Mouse (Mus musculus): Measurements from ENCODE around the gene Srgap1.

The Srgap1 gene

DNA sequence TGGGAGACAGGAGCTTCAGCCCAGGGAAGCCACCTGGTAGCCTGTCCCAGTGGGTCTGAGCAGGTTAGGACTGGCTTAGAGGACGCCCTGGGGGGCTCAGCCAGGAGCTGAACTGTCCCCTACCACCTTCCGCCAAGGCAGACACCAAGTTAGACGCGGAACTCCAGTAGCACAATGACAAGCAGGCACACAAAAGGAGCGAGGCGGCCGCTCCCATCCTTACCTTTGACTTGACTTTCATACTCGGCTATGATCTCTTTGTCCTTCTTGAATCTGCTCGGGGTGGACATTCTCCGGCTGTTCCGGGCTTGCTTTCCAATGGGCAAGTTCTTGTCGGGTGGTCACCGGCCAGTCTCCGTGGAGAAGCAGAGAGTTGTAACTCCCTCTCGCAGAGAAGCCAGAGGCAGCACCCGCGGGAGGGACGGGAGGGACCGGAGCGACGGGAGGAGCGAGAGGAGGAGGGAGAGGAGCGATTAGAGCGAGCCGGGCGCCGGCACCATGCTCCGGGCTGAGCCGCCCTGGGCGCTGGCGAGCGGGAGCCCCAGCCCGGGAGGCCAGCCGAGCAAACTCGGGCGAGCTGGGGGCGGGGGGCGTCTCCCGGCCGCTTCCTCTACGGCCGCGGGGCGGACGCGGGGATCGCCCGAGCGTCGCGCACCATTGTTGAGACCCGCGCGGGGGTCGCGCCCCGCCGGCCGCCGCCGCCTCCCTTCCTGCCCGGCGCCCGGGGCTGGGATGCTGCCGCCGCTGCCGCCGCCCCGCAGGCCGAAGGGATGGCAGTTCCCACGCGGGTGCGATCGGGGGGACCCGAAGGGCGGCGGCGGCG lies at the start of gene Srgap1:
Srgap1 (minus strand) TSS at position 412 of the 823 bp plus-strand sequence.
- DNase-seq, result peak; percentile 73

DNA sequence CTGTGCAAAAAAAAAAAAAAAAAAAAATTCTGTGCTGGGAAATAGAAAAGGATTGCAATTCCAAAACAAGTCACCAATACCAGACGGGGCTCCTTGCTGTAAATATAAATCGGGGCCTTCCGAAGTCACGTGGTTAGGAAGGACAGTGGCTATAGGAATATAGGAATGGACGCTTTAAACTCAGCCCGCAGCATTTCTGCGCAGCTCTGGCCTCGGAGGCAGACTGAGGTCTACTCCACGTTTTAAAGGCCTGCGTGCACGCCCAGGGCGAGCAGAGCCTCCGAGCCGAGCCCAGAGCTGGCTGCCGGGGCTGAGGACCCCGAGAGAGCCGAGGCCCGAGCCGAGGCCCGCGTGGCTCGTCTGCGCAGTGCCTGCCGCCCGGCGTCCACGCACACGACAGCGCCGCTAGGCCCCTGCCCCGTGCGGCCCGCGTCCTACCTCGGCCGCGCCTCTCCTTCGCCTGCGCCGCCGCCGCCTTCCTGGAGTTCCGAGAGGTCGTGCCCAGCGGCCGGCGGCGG lies 49.4 kb upstream of the Srgap1 start:
- no peak for DNase-seq

DNA sequence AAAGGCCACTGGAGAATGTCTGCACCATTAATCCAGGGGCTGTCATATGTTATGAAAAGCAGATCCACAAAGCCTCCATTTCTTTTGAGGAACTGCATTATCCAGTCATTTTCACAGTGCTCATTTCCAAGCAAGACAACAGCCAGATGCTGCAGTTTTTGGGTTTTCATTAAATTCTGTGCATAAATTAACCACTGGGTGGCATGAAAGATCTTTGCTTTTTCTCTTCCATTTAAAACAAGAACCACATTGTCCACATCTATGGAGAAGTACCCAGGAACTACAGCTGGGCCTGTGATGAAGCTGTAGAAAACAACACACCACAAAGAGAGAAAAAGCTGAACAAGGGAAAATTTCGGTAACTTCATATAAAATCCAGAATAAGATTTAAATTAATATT lies 43.4 kb upstream of the Srgap1 start:
- no peak for DNase-seq

DNA sequence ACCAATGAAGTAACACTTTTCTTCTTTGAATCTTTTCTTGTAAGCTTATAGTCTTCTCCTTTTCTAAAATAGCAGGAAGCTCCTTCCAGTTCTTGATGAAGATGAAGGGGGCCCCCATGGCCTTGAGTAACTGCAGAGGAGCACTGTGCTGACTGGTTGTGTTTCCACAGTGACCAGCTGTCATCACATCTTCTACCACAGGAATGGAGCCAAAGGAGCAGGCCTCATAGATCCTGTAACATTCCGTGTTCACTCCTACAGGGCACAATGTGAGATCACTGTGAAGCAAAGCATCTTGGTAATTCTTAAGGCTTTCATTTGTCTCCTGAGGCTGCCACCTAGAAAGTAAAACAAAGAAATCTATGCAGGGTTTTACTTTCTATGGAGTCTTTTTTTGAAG lies 34.2 kb upstream of the Srgap1 start:
- no peak for DNase-seq

DNA sequence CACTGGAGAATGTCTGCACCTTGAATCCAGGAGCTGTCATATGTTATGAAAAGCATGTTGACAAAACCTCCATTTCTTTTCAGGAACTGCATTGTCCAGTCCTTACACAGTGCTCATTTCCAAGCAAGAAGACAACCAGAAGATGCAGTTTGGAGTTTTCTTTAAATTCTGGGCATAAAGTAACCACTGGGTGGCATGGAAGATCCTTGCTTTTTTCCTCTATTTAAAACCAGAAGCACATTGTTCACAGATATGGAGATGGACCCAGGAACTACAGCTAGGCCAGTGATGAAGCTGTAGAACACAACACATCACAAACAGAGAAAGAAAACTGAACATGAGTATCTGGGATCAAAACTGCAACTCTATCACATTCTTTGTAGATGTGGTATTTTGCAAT lies 22.0 kb upstream of the Srgap1 start:
- no peak for DNase-seq

DNA sequence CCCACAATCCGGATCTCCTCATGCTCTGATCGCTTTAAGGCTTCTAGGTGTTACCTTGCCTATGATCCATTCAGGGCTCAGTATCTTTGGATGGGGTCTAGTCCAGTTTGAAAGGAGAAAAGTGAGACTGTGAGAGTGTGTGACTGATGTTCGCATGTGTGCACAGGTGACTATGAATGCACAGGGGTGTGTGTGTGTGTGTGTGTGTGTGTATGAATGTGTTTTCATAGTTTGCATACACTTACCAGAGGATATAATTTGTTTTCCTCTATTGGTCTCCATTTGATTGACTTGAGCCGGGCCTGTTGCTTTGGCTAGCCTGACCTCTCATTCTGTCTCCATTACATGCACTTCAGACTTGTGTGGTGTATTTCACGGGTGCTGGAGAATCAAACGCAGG lies 8.7 kb upstream of the Srgap1 start:
- DNase-seq, result no peak

DNA sequence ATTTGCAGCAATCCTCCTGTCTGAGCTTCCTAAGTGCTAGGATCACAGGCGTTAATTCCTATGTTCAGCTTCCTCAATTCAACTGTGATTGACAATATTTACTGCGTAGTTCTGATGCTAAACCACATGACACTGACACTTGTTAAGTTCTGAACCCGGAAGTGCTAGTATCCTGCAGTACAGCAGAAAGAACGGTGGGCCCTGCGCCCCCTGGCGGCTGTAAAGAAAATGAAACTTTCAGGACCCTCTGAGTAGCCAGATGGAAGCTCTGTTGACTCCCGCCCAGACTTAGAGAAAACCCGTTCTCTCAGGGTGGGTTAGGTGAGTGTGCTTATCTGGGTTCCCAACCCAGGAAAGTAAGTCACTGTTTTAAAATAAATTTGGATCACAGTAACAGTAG lies 7.4 kb upstream of the Srgap1 start:
- peak; percentile 83 for DNase-seq

DNA sequence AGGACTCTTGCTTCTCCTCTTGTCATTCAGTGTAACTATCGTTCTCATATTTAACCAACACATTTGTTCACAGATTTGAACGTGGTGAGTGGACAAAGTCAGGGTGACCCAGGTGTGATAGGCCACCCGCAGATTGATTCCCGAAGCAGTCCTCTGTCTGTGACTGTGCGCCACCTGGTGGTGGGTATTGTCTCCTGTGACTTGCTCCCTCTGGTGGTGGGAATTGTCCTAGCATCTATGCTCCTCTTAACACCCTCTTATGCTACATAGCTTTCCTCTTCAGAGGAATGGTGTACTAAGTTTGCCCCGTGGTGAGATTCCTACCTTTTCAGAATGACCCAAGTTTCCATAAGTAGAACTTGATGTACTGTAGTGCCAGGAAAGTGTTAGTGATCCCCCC lies 4.7 kb upstream of the Srgap1 start:
- DNase-seq, result peak; percentile 87

DNA sequence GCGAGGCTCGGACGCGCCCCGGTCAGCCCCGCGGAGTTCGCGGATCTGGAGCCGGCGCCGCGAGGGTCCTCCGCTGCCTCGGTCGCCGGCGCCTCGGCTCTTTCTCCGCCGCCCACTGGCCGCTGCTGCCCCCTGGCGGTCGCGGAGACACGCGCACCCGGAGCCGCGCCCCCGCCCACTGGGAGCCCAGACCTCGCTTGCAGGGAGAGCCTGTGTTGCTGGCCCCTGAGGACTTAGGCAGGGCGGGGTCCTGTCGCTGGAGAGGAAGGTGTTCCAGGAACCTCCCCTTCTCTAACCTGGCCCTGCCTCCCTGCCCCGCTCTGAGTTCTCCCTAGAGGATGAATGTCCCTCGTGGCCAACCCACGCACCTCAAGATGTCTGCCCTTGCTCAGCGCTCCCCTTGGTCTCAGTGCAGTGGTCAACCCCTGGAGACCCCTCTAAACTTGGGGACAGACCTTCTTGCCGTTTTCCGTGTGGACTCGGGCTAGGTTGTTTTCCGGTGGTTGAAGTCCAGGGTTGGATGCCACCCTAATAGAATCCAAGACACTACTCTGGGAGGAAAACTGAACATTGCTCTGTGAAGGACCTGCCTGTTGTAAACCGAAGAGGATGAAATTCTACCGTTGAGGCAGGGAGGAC lies 731 bp upstream of the Srgap1 start:
- peak; percentile 86 for DNase-seq

DNA sequence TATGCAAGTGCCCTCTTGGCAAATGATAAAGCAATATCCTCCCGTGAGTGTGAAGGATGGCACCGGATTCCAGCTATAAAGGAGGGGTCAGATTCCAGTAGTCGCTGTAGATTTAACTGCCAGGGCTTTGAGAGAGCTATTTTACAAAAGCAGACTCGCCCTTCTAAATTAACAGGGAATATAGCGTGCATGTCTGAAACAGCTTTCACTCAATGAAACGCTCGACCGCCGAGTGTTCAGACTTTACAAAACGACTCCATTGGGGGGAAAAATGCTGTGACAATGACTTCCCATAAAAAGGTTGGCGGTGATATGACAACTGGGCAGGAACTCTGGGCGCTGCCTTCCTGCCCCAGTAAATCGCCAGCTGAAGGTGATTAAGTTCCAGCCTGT lies 608 bp downstream of the Srgap1 start:
- peak; percentile 62 for DNase-seq

DNA sequence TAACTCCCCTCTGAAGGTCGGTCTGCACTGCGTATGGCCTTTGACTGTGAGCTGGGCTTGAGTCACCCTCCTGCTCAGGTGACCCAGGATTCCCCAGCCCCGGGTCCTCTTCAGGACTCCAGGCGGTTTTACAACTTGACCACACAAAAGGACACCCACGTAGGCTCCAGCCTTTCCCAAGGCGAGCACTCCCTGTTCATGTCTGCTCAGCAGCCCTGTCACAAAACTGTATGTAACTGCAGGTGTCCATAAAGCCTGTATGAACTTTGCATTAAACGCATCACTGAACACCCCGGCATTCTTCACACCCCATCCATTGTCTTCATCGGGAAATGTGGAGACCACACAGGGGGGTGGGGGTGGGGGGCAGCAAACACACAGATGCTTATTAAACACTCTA lies 1.2 kb downstream of the Srgap1 start:
- DNase-seq, result peak; percentile 87

DNA sequence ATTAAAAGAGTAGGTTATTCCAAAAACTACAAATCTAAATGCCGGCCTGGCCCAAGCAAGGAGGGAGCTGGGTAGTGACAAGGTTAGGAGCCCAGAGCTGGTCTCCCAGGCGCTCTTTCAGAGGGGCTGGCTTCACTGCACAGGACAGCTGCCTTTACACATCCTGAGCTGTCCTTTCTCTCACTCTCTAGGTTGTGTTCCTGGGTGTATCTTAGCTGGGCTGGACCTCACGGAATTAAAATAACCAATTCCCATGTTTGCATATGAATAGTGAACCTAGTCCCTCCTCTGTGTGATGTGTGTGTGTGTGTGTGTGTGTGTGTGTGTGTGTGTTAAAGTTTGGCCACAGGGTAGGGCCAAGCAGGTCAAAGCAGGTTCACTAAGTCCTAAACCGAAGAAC lies 2.2 kb downstream of the Srgap1 start:
- no peak for DNase-seq

DNA sequence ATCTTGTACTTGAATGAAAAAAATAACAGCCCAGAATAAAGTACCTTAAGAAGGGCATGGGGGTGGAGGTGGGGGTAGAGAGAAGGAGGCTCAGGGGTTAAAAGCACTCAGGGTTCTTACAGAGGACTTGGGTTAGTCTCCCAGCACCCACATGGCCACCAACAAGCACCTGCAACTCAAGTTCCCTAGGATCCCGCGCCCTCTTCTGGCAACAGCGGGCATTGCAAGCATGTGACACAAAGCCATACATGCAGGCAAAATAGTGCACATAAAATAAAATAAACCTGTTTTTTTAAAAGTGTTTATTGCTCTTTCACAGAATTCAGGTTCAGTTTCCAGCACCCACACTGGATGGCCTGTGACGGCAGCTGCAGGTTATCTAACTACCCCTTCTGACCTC lies 6.7 kb downstream of the Srgap1 start:
- no peak for DNase-seq

DNA sequence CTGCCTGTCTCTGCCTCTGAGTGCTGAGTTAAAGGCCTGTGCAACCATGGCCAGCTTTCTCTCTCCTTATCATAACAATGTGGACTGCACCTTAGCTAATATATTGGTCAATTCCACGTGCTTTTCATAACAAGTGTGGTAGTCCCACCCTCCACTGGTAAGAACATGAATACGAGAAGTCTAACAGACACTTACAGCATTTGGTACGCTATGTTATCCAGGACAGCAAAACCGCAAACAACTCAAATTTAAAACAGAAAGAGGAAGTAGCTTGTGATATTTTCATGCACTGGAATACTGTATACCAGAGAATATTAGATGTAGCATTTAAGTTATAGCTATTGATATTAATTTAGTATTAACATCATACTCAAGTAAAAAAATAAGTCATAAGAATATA lies 7.5 kb downstream of the Srgap1 start:
- no peak for DNase-seq

DNA sequence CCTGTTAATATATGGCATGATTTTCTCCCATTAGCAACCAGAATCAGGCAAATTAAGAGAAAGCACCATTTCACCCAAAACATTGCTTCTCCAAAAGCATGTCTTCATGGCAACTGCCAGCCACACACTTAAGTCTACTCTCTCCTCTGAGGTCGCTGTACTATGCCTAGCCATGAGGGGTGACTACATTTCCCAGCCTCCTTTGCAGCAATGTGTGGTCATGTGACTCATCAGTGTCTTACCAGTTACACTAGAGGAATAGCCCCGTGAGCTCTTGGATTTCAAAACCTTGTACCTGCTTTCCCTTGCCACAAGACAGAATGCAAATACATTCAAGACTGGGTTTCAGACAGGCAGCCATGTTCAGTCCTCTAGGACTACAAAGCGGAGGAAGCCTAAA lies 8.6 kb downstream of the Srgap1 start:
- peak; percentile 48 for DNase-seq

DNA sequence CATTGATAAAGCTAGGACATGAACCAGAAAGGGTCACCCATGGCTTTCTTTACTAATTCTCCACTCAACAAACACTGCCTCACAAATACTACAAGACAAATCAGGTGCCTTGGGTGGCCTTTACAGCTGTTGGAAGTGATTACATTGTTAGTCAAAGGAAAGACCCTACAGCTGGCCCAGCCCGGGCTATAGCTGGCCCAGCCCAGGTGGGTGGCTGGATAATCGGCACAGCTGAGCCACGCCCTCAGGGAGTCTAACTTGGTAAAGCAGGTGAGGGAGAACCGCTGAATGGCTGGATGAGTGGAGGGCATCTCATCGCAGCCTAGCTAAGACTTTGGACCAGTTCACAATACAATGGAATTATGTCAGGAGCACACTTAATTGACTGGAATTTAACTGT lies 13.8 kb downstream of the Srgap1 start:
- DNase-seq, result no peak

DNA sequence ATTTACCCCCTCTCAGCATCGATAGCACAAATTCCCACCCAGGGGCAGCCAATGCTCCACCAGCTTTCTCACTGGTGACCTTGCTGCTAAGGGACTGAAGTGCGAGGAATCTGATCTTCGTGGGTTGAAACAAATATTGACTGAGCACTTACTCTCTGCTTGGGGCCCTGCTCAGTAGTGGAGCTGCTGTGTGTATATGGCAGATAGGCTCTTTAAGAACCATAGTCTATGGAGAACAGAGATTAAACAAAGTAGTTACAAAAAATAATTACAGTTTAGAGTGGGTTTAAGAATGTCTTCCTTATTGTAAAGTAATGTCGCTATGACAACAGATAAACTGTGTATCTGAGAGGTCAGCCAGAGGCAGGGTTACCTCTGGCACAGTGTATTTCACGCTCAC lies 16.7 kb downstream of the Srgap1 start:
- no peak for DNase-seq

DNA sequence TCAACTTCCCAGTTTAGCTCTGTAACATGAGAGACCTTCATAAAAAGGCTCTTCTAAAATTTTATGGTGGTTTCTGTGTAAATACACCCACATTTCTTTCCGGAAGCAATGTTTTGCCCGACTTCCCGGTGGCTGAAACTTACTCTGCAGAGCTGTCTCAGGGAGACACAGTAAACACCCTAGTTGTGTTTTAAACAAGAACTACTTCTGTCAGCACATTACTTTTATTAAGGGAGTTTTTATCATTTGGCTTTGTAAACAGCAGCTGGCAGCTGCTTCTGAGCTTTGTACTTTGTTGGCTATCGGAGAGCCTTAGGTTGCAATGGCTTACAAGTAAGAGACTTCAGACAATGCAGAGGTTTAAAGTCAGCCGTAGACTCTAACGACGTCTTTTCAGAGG lies 17.4 kb downstream of the Srgap1 start:
- no peak for DNase-seq

DNA sequence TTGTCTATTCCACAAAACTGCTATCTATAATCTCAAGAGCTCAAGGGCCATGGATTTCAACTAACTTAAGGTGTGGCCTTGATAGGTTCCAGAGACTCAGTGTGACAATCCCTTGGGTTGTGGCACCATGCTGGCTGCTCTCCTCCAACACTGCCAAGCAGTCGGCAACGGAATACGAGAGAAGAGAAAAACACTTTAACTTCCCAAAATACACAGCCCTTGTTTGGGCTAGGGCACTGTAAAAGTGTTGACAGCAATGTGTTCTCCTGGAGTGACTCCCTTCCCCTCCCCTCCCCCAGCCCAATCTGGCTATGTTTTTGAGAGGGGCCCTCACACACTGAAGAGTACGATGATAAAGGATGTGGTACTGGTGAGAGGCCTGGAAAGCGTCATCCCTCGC lies 21.9 kb downstream of the Srgap1 start:
- DNase-seq, result no peak

DNA sequence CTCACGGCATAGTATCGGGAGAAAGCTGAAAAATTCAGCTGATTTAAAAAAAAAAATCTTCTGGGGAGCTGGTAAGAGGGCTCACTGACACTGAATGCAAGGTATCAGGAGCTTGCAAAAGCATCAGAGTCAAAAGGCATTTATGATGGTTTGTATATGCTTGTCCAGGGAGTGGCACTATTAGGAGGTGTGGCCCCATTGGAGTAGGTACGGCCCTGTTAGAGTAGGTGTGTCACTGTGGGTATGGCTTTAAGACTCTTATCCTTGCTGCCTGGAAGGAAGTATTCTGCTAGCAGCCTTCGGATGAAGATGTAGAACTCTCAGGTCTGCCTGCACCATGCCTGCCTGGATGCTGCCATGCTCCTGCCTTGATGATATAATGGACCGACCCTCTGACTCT lies 26.2 kb downstream of the Srgap1 start:
- DNase-seq, result no peak

DNA sequence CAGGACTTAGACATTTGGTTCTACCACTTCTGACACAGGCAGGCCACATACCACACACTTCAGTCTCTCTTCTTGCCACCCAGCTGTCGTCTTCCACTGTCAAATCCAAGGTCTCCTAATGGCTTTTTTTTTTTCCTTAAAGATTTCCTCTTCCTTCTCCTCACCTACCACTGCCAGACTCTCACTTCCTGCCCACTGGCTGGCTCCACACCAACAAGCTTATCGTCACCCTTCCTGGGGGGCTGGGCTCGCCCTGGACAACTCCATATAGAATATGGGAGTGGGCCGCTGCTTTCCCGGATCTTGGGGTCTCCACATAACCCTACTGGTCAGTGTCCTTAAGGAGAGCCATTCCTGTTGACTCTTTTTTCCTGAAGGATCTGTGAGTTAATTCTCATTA lies 26.9 kb downstream of the Srgap1 start:
- DNase-seq, result no peak

DNA sequence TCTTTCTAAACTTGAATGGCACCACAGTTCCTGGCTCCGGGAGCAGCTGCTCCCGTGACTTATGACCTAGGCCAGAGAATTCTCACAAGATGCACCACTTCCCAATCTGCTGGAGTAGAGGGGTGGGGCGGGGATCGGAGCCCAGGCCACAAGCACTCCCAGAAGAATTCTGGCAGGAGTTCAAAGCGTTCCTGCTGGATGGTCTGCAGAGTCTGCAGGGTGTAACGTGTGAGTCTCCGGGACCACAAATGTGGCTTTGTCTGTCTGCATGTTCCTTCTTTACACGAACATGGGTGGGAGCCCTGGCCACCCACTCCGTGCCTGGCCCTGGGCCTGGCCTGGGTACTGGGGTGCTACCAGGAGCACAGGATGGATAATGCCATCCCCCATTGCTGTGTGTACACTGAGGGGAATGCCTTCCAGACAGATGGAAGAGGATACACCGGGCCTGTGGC lies 28.5 kb downstream of the Srgap1 start:
- DNase-seq, result peak; percentile 72

DNA sequence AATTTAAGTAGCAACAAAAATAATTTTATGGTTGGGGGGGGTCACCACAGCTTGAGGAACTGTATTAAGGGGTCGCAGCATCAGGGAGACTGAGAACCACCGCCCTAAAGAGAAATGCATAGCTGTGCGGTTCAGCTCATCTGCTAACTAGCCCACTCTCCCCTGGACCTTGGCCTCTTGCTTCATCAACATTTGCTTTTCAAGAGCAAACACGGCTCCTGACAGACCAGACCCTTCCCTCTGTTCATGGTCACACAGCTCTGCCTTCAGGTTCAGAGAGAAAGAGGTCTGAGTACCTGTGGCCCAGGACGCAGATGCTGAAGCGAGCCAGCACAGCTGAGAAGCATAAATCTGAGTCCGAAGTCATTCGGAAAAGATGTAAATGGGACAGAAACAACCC lies 29.4 kb downstream of the Srgap1 start:
- no peak for DNase-seq

DNA sequence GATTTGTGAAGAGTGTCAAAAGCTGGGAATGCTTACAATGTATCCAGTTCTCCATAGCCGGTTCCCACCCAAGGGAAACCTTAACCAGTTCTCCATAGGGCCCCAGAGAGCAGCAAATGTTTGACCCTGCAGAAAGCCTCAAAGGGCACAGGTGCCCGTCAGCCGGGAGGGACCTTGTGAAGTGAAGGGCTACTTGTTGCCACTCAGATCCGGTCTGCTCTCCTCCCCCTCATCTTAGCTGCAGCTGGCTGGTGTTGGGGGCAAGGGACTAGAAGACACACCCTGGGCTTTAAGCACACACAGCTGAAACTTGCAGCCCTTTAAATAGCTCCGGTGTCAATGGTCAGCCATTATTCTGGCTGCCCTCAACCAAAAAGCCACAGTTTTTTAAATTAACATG lies 30.1 kb downstream of the Srgap1 start:
- DNase-seq, result no peak

DNA sequence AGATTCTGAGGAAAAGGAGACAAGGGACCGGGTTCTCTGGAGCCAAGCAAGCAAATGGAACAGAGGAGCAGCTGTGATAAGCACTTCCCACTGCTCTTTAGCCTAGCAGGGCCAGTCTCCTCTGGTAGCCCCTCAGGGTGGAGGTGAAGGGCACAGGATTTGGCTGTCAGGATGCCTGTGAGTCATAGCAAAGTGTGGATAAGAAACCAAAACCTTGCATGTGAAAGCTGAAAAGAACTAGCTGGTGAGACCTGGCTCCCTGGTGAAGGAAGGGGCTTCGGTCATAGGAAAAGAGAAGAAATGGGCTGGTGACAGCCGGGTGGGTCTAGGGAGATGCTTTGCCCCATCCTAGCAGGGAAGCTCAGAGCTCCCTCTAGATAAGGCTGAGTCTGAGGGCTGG lies 30.5 kb downstream of the Srgap1 start:
- no peak for DNase-seq
